13 mouse cellular contexts compared by ENCODE assay signal in genomic region chr10:92934506-92934905, GRCm38 (mm10).
DNase-seq lines count a peak whose midpoint lies in the region; ATAC-seq lines count a peak whose summit lies in the region.
"Had no signal": no experiment of that assay in that cellular context is flagged by ENCODE, and none has a peak within 500 bp of the region (broad histone marks: within the 10 kb centered on the region; RNA-seq: fewer than 3 reads in every experiment).

No protein-coding gene starts in this region.

- ATAC-seq in inflammation-experienced regulatory T-cells, adult 6 months = no peak

- DNase-seq in frontal cortex, adult 2 months (ENCODE audit: extremely low spot score in 1 of 2, low spot score in 1 of 2) = peak; percentile 7 to 27
- DNase-seq in frontal cortex, postnatal 10 days (ENCODE audit: low spot score in 2 of 2) = no peak
- peak; percentile 6 to 16 for DNase-seq in left cerebral cortex, postnatal 14 days (ENCODE audit: low spot score in 2 of 2)
- DNase-seq in left cerebral cortex, adult 9 months (ENCODE audit: low spot score in 2 of 2) = no peak
- peak; percentile 54 to 86 for DNase-seq in adrenal gland, adult (ENCODE audit: inconsistent age in 2 of 2, low spot score in 1 of 2)
- peak; percentile 11 for DNase-seq in heart, postnatal 4 days
- no peak for DNase-seq in cerebellum, postnatal 25 days
- DNase-seq: cerebellum, adult 9-11 months; gastrocnemius, postnatal 14 days; kidney, adult 8-10 months; liver; thymus, postnatal 4 days had no signal

- intact Hi-C loops in left cerebral cortex, postnatal 14 days (cut with DNase I) = no loop called here

Comparison
In these comparisons a context has a peak if more than half of its experiments do, and no peak if none do; other contexts are left out.
1. DNase-seq: peak in frontal cortex, adult 2 months (2 of 2), left cerebral cortex, postnatal 14 days (2 of 2), adrenal gland, adult (2 of 2) and heart, postnatal 4 days (single experiment); none in frontal cortex, postnatal 10 days (0 of 2), left cerebral cortex, adult 9 months (0 of 2) and cerebellum, postnatal 25 days (0 of 2).